ENCODE assay signal across 10 mouse cellular contexts in the genomic region with DNA sequence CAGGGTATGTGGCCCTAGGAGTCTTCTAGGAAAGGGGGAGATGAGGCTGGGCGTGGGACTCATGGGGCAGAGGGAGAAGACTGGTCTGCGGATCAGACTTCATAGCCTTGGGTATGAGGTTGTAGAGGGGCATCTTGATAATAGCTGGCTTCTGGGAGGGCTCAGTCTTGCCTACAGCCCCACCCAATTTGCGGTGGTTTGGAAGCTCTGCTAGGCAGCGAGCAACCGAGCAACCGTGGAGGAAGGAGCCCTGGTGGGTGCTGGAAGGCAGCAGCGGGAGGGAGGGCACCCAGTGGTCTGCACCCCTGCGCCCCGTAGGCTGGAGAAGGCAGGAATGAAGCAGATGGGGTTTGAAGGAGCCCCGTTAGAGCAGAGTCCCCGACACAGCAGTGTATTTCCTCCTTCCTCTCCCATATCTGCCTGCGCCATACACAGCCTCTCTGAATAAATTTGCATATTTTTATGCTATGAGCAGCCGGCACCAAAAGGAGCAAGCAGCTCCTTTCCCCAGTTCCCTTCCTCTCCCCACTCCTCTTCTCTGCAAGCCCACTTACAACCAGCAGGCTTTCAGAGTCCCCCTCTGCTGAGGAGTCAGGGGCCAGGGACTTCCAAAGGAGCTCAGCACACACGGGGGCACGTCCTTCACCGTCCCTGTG. TPM values are rescaled to one million over a fixed set of nuclear protein-coding genes. Genes with fewer than 3 reads are reported as not detected.
DNase-seq lines count a peak whose midpoint lies in the region; ATAC-seq and TF ChIP-seq lines count a peak whose summit lies in the region.
"Had no signal": no experiment of that assay in that cellular context is flagged by ENCODE, and none has a peak within 500 bp of the region (broad histone marks: within the 10 kb centered on the region; RNA-seq: fewer than 3 reads in every experiment).

No protein-coding gene starts in this region.

- H3K4me3 ChIP-seq in kidney, embryonic 14.5 days (ENCODE audit: low read length) = no peak overlapping the region
- H3K4me3 ChIP-seq in embryonic facial prominence, embryonic 10.5 days = peak overlapping the region; percentile 39
- no peak overlapping the region for H3K4me3 ChIP-seq in hindbrain, postnatal 0 days (ENCODE audit: low read length)
- H3K4me3 ChIP-seq in midbrain, embryonic 16.5 days (ENCODE audit: low read depth, low read length) = 0 out of 2 replicates have a peak overlapping the region, but pooled peaks have one; percentile 1

- H3K27ac ChIP-seq in kidney, embryonic 14.5 days (ENCODE audit: low read depth, low read length) = no peak overlapping the region
- H3K27ac ChIP-seq in embryonic facial prominence, embryonic 10.5 days (replicated peaks) = peak overlapping the region; percentile 79
- H3K27ac ChIP-seq in hindbrain, postnatal 0 days = no peak overlapping the region
- H3K27ac ChIP-seq in midbrain, embryonic 16.5 days (ENCODE audit: low read length) = peak overlapping the region; percentile 83

- H3K4me2 ChIP-seq in kidney, embryonic 14.5 days (replicated peaks; ENCODE audit: low read depth, low read length) = peak overlapping the region; percentile 19; the same call in 1 of the 2 replicates
- H3K4me2 ChIP-seq in hindbrain, postnatal 0 days (ENCODE audit: low read depth, low read length) = peak overlapping the region; percentile 44
- peak overlapping the region; percentile 42 for H3K4me2 ChIP-seq in midbrain, embryonic 16.5 days (ENCODE audit: low read length)

- 45% methylated on average over 16 of the region's 16 CpGs for WGBS in kidney, embryonic 14.5 days
- WGBS in embryonic facial prominence, embryonic 10.5 days = 39% methylated on average over 16 of the region's 16 CpGs
- WGBS in hindbrain, postnatal 0 days = 17% methylated on average over 15 of the region's 16 CpGs
- 17% methylated on average over 16 of the region's 16 CpGs for WGBS in midbrain, embryonic 16.5 days

- H3K9ac ChIP-seq in kidney, embryonic 14.5 days (ENCODE audit: low read depth, low read length) = no peak overlapping the region
- 0 out of 2 replicates have a peak overlapping the region, but pooled peaks have one; percentile 3 for H3K9ac ChIP-seq in hindbrain, postnatal 0 days (replicated peaks; ENCODE audit: low read length)
- H3K9ac ChIP-seq in midbrain, embryonic 16.5 days (ENCODE audit: low read depth, low read length) = peak overlapping the region; percentile 50; the same call in 1 of the 2 replicates

- 0 out of 2 replicates have a peak, but pooled peaks have one; percentile 18 for ATAC-seq in kidney, embryonic 14.5 days (ENCODE audit: low FRiP score, low TSS enrichment)
- ATAC-seq in hindbrain, postnatal 0 days = peak; percentile 38; the same call in 1 of the 2 replicates
- peak; percentile 71 for ATAC-seq in midbrain, embryonic 16.5 days
- no peak for ATAC-seq in inflammation-experienced regulatory T-cells, adult 6 months
- ATAC-seq: Patski had no signal

- H3K9me3 ChIP-seq in kidney, embryonic 14.5 days (ENCODE audit: control insufficient read depth, low read length) = no peaks in the 10 kb centered on the region
- H3K9me3 ChIP-seq in embryonic facial prominence, embryonic 10.5 days = no peaks in the 10 kb centered on the region
- H3K9me3 ChIP-seq in hindbrain, postnatal 0 days (ENCODE audit: low read length) = no peaks in the 10 kb centered on the region
- H3K9me3 ChIP-seq in midbrain, embryonic 16.5 days (replicated peaks; ENCODE audit: control insufficient read depth, low read length, poor library complexity, severe bottlenecking) = no peaks in the 10 kb centered on the region

- H3K36me3 ChIP-seq in kidney, embryonic 14.5 days (ENCODE audit: control insufficient read depth, insufficient read depth, low read length) = no peaks in the 10 kb centered on the region
- H3K36me3 ChIP-seq in embryonic facial prominence, embryonic 10.5 days (replicated peaks) = no peaks in the 10 kb centered on the region
- no peaks in the 10 kb centered on the region for H3K36me3 ChIP-seq in hindbrain, postnatal 0 days (ENCODE audit: insufficient read depth, low read length)
- H3K36me3 ChIP-seq in midbrain, embryonic 16.5 days (ENCODE audit: control insufficient read depth, insufficient read depth, low read length) = no peaks in the 10 kb centered on the region

- H3K4me1 ChIP-seq in kidney, embryonic 14.5 days (ENCODE audit: control insufficient read depth, insufficient read depth, low read length) = 0 out of 2 replicates have a peak, but pooled peaks cover 5% of the 10 kb centered on the region
- peaks cover 29% of the 10 kb centered on the region for H3K4me1 ChIP-seq in embryonic facial prominence, embryonic 10.5 days
- 0 out of 2 replicates have a peak, but pooled peaks cover 2% of the 10 kb centered on the region for H3K4me1 ChIP-seq in hindbrain, postnatal 0 days (ENCODE audit: insufficient read depth, low read length)
- H3K4me1 ChIP-seq in midbrain, embryonic 16.5 days (ENCODE audit: control insufficient read depth, insufficient read depth, low read length) = peaks cover 23% of the 10 kb centered on the region

- TF ChIP-seq CTCF in hindbrain, postnatal 0 days (IDR thresholded peaks at IDR 0.05; ENCODE audit: low read depth) = peak; percentile 22; the same call in 1 of the 2 replicates

- H3K27me3 ChIP-seq in kidney, embryonic 14.5 days (ENCODE audit: control insufficient read depth, insufficient read depth, low read length) = no peaks in the 10 kb centered on the region
- H3K27me3 ChIP-seq in embryonic facial prominence, embryonic 10.5 days (replicated peaks; ENCODE audit: low read depth, poor library complexity, severe bottlenecking) = peaks cover 17% of the 10 kb centered on the region; the same call in 1 of the 2 replicates
- H3K27me3 ChIP-seq in hindbrain, postnatal 0 days (ENCODE audit: insufficient read depth, low read length) = no peaks in the 10 kb centered on the region
- no peaks in the 10 kb centered on the region for H3K27me3 ChIP-seq in midbrain, embryonic 16.5 days (ENCODE audit: control insufficient read depth, insufficient read depth, low read depth, low read length)

- DNase-seq in kidney, adult 9 months = no peak
- DNase-seq in embryonic facial prominence, embryonic 10.5 days (ENCODE audit: low spot score) = peak; percentile 35
- peak; percentile 10 for DNase-seq in hindbrain, postnatal 0 days (ENCODE audit: low spot score)
- DNase-seq in adrenal gland, postnatal 4 days (ENCODE audit: low spot score in 2 of 2) = no peak
- no peak for DNase-seq in lung, postnatal 10 days

RNA-seq across cellular contexts. Expression of a gene that starts 20.9 kb away (rescaled TPM):
- not detected in 2 replicates for polyA plus RNA-seq in kidney, embryonic 14.5 days (2014; fragmentation: Nextera tagmentation; extraction: Ambion mirVana)
- polyA plus RNA-seq in embryonic facial prominence, embryonic 10.5 days (2016; fragmentation: Nextera tagmentation; extraction: Ambion mirVana) = not detected in 2 replicates
- not detected in 2 replicates for total RNA-seq in hindbrain, postnatal 0 days (2014; rRNA removed)
- not detected in 2 replicates for polyA plus RNA-seq in hindbrain, postnatal 0 days (2015; fragmentation: Nextera tagmentation; extraction: Ambion mirVana)
- not detected in 2 replicates for polyA plus RNA-seq in midbrain, embryonic 16.5 days (2015; fragmentation: Nextera tagmentation; extraction: Ambion mirVana)
- not detected for total RNA-seq in adrenal gland, postnatal 4 days (2021)
- not detected for polyA plus RNA-seq in inflammation-experienced regulatory T-cells, adult 6 months (2017; shearing (Covaris generic))
- total RNA-seq: layer of hippocampus, postnatal 25 days had no signal
- polyA plus RNA-seq: Patski had no signal

Comparison
In these comparisons a context has a peak if more than half of its experiments do, and no peak if none do; other contexts are left out.
1. H3K27ac ChIP-seq: peak in embryonic facial prominence, embryonic 10.5 days (single experiment) and midbrain, embryonic 16.5 days (single experiment); none in kidney, embryonic 14.5 days (single experiment) and hindbrain, postnatal 0 days (single experiment).
2. H3K4me3 ChIP-seq: peak in embryonic facial prominence, embryonic 10.5 days (single experiment) and midbrain, embryonic 16.5 days (single experiment); none in kidney, embryonic 14.5 days (single experiment) and hindbrain, postnatal 0 days (single experiment).
3. DNase-seq: peak in embryonic facial prominence, embryonic 10.5 days (single experiment) and hindbrain, postnatal 0 days (single experiment); none in kidney, adult 9 months (single experiment), adrenal gland, postnatal 4 days (0 of 2) and lung, postnatal 10 days (single experiment).
4. Peak in every context shown above with its lines, with median percentiles within 50 percentile points of each other: H3K4me2 ChIP-seq.